Mouse (Mus musculus) MEL (cell line): ENCODE results near the gene Hspbp1.

ENCODE experiments used
- CHD2 ChIP-seq: IDR thresholded peaks from 2 replicates; pipeline ENCODE4 v1.6.1; 2011; ENCODE audit warnings: low read length, improper control_type of control experiment
- MAX ChIP-seq: IDR thresholded peaks from 2 replicates; pipeline ENCODE4 v1.6.1; 2011; ENCODE audit warnings: low read length, improper control_type of control experiment
- MAZ ChIP-seq: IDR thresholded peaks from 2 replicates; pipeline ENCODE4 v1.6.1; 2012; ENCODE audit warnings: low read depth, mild to moderate bottlenecking, inconsistent platforms, low read length, improper control_type of control experiment

- TF ChIP-seq MAX (no peak), MAZ (no peak), CHD2 (no peak)
These were observed 16.4 kb downstream of the Hspbp1 start for GRCm38 (mm10) chr7:4668506-4668905.
